Mouse (Mus musculus) cerebellum, adult 9-11 months (tissue): ENCODE measurements around the gene Kmt2a.

ENCODE experiments used
- DNase-seq: peaks from one replicate; pipeline ENCODE4 v3.0.0; 2022

Kmt2a gene

DNA sequence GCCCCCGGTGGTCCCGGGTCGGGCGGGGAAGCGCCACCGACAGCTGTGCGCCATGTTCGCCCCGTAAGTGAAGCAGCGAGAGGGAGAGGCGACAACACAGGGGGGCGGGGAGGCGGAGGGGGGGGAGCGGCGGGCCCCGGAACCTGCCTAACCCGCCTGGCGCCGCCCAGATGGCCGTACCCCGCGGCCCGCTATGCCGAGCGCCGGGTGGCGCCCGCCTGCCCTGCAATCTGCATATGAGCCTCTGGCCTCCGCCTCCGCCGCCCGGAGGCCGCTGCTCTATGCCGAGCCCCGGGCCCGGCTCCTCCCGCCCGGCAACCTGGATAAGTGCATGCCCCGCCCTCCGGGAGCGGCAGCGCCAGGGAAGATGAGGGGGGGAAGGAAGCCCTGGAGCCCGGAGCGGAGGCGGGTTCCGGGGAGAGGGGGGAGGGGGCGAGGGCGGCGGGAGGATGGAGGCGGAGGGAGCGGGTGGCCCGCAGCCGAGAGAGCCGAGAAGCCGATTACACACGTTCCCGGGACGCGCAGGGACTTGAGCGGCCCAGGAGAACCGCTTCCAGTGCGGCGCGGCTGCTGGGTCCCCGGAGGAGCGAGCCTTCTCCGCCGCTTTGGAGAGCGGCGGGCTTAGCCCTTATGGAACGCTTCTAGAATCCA, at the start of gene Kmt2a:
Gene Kmt2a (minus strand): TSS at position 76 of the 651 bp plus-strand sequence.
- DNase-seq: peak; percentile 98

- DNase-seq: no peak
Observed at GRCm38 (mm10) chr9:44921543-44921942, 40.4 kb upstream of the Kmt2a start.

DNA sequence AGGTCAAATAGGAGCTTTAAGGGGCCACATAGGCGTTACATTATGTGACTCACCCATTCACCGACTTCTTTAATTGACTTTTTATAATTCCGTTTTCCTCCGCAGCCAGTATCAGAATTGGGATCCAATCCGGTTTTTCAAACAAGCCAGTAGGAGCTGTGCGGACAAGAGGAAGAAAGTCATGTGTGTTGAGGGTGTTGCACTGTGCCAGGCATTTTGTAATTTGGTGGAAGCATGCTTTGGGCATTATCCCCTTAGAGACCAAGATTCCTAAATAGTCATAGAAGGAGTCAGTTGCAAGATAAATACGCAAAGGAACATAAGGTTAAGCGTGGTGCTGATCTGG, 40.0 kb upstream of the Kmt2a start:
- DNase-seq: no peak

GRCm38 (mm10) chr9:44920374-44921122, 39.5 kb upstream of the Kmt2a start, which contains the start of gene Atp5l:
TSS of gene Atp5l (minus strand) at chr9:44920742.
- DNase-seq: peak; percentile 92

GRCm38 (mm10) chr9:44919606-44920005, 38.5 kb upstream of the Kmt2a start:
- no peak for DNase-seq

DNA sequence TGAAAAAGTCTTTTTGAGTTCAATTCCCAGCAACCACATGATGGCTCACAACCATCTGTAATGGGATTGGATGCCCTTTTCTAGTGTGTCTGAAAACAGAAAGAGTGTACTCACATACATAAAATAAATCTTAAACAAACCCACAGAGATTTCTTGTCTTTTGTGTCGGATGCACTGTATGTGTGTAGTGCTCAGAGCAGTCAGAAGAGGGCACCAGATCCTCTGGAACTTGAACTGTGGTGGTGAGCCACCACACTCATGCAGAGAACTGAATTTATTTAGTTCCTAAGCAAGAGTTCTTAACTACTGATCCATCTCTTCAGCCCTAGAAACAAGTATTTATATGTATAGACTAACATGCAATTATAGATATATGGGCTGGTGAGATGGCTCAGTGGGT, 35.1 kb upstream of the Kmt2a start:
- DNase-seq: no peak

GRCm38 (mm10) chr9:44914706-44915105, 33.6 kb upstream of the Kmt2a start:
- DNase-seq: no peak

- no peak for DNase-seq
Observed at GRCm38 (mm10) chr9:44911365-44911764, 30.3 kb upstream of the Kmt2a start.

DNA sequence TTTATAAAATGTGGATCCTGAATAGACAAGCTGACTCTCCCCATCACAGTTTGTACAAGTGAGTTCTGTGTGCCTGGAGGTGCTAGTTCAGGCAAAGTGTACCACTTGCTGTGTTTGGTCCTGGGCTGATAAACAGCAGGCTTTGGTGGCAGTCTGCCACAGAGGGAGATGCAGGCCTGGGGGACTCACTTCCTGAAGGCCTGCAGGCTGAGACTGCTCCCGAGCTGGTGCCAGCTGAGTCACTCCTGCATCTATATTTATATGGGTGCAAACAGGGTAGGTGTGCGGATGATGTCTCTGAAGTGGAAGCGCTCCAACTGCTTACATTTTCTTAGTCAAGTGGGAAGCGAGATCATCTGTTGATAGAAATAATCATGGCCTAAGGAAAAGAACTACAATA, 24.5 kb upstream of the Kmt2a start:
- peak; percentile 63 for DNase-seq

- DNase-seq: peak; percentile 91
Observed at GRCm38 (mm10) chr9:44904964-44905363, 23.9 kb upstream of the Kmt2a start.

- no peak for DNase-seq
Observed at GRCm38 (mm10) chr9:44903856-44904255, 22.8 kb upstream of the Kmt2a start.

- DNase-seq: no peak
Observed at GRCm38 (mm10) chr9:44900402-44900801, 19.3 kb upstream of the Kmt2a start.

DNA sequence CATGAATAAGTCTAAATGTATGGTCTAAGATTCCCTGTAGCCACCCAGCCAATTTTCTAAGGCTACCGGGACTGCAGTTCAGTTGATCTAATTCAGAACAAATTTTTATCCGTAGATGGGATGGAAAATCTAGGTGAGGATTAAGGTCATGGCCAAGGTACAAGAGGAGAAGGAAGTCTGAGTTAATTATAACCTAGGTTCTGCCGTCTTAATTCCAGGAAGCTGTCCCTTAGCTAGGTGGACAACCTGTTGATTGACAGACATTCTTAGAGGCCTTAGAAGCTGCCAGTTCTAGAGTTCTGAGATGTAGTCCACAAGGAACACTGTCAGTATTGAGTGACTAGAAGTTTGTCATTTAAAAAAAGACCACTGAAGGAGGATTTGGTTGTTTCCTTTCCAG, 18.6 kb upstream of the Kmt2a start:
- no peak for DNase-seq

DNA sequence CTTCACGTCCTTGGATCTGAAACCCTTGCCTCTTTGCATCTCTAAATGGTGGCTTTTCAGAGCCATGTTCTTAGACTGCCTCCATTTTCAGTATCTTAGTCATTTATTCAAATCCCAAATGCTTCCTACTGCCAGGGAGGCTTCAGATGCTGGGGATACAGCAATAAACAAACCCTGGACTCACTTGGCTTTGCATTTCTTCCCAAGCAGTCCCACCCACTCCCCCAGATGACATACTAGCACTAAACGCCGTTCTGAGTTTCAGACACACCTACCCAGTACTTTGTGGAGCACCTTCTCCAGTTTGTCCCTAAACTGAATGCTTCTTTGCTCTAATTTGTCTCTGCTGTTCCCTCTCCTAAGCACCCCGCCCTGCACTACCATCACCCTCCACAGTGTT, 15.9 kb upstream of the Kmt2a start:
- DNase-seq: no peak

DNA sequence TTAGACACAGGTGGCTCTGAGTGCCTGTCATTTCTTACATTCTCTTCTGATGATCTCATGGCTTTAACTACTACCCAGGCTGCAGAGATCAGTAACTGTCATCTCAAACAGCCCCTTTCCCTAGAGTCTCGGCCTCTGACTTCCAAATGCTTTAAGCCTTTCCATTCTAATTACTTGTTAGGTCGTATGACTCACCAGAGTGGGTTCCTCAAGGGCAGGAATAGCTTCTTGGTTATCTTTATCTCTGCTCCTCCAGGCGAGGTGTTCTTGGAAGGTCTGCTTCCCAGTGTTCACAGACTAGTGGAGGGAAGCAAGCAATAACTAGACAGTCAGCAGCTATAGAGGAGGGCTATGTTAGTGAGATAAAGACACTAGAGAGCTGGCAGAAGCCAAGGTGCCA, 11.6 kb upstream of the Kmt2a start:
- no peak for DNase-seq

DNA sequence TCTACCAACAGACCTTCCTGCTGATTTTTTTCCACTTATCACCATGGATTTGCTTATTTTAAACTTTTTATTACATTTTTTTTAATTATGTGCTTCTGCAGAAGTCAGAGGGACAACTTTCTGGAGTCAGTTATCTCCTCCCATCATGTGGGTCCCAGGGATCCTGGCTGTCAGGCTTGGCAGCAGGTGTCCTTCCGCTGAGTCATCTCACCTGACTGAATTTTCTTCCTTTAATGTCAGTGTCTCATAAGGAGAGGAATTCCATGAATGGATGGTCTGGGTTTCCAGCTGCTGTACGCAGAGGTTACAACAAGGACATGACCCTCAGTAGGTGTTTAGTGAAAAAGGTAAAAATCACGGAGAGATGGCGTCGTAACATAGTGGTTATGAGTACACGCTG, 10.1 kb upstream of the Kmt2a start:
- DNase-seq: no peak

GRCm38 (mm10) chr9:44890122-44890521, 9.0 kb upstream of the Kmt2a start:
- DNase-seq: no peak

DNA sequence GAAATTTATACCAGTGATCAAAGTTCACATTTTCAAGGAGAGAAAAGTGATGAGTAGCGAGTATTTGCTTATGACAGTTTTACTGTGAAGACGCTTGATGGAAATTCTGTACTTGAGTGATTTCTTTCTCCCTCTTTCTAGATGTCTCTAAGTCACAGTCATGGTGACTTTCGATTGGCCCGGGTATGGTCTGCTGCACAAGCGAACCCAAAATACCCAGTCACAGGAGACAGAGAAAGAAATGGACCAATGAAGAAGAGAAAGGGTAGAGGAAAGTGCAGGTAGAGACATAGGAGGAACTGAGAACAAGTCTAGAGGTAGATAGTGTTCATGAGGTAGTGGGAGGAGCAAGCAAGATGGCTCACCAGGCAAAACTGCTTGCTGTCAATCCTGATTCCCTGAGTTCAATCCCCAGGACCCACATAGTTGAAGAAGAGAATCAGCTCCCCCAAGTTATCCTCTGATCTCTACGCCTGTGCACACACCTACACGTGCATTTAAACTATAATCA, 7.1 kb upstream of the Kmt2a start:
- no peak for DNase-seq

GRCm38 (mm10) chr9:44882981-44883569, 2.0 kb upstream of the Kmt2a start:
- DNase-seq: peak; percentile 58

DNA sequence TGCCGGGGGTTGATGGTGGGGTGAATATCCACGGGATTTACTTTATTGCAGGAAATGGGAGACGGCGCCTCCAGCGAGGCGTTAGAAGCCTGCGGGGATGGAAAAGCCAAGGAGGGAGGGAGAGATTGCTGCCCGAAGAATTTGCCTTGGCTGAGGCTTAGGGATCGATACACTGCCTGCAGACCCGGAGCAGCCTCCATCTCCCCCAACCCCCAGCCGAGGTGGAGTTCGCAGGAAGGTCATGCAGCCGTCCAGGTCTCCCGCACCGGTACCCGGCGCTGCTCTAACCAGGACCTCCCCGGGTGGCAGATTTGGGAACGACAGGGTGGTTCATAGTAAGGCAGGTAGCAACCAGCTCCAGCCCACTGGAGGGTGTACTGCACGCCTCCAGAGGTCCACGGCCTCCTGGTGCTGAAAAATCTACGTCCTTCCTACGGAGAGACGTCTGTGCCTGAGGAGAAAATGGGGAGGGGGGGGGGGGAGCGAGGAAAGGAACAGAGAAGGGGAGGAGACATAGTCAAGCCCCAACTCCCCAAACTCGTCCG, 1.4 kb upstream of the Kmt2a start:
- peak; percentile 76 for DNase-seq

GRCm38 (mm10) chr9:44881941-44882435, 892 bp upstream of the Kmt2a start:
- DNase-seq: peak; percentile 88

- DNase-seq: peak; percentile 80
Observed at GRCm38 (mm10) chr9:44880309-44881081, 601 bp downstream of the Kmt2a start.
